Mouse (Mus musculus): ENCODE measurements at regions not wholly inside any gene's neighbourhood (a gene's known extent, or its start where the extent isn't known, plus 50 kb on each side); places are given as distances from the start of the nearest gene placed in this dataset.

DNA sequence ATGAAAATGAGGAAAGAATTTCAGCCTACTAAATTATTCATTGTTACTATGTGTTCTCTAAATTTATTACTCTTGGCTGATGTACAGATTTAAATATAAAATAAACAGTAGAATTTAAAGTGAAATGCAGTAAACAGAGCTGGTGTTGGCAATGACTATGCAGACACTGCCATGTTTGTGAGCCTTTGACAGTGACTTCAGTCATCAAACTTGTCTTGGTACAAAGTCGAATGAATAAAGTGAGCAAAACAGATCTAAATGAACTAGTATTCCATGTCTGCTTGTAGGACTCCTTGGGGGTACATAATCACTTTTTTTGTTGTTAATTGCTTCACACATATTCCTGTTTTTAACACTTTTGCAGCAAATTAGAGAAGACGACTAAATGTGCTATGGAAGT is 318.9 kb upstream of the Fshr start:
- H3K27me3 ChIP-seq (ENCODE audit: control insufficient read depth, insufficient read depth, insufficient read length), result no peaks in the 10 kb centered on the region
- H3K4me2 ChIP-seq (ENCODE audit: low read depth), result no peak overlapping the region
- H3K36me3 ChIP-seq (ENCODE audit: control insufficient read depth, insufficient read depth), result no peaks in the 10 kb centered on the region
- no peaks in the 10 kb centered on the region for H3K79me2 ChIP-seq (ENCODE audit: control insufficient read depth, insufficient read depth)
- TF ChIP-seq TCF3 (IDR thresholded peaks at IDR 0.05; ENCODE audit: insufficient read length, low read depth) (no peak), CEBPB (IDR thresholded peaks at IDR 0.05; ENCODE audit: insufficient read depth, poor library complexity, severe bottlenecking) (no peak), E2F4 (IDR thresholded peaks at IDR 0.05; ENCODE audit: insufficient read depth) (no peak), TCF12 (IDR thresholded peaks at IDR 0.05; ENCODE audit: insufficient read depth, poor library complexity, severe bottlenecking) (no peak), MAX (IDR thresholded peaks at IDR 0.05; ENCODE audit: low read depth) (no peak), REST (IDR thresholded peaks at IDR 0.05; ENCODE audit: insufficient read depth, insufficient read length) (no peak), USF1 (IDR thresholded peaks at IDR 0.05; ENCODE audit: low read depth) (no peak), SRF (IDR thresholded peaks at IDR 0.05; ENCODE audit: control insufficient read depth, insufficient read length, low read depth) (no peak), POLR2A (IDR thresholded peaks at IDR 0.05; ENCODE audit: insufficient read length, low read depth) (no peak), POLR2AphosphoS2 (IDR thresholded peaks at IDR 0.05; ENCODE audit: insufficient read length, low read depth) (no peak)
- no peak overlapping the region for H3ac ChIP-seq (ENCODE audit: control insufficient read depth, insufficient read length)
- no peak overlapping the region for H3K4me3 ChIP-seq

DNA sequence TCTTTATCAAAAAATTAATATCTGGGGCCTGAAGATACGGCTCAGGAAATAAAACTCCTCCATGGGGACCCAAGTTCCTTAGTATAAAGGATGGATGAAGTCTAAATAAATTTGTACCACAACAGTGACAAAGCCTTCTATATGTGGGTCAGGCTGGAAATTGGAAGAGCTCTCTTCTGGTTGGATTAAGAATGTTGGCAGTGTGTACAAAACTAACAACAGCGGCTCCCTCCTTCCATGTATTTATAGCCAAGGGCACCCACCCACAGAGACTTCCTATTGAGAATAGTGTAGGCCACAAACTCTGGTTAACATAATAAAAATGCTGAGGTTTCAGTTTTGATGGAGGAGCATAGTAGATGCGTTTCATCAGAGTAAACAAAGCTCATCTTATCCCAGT is 304.8 kb upstream of the Fshr start:
- no peaks in the 10 kb centered on the region for H3K36me3 ChIP-seq (ENCODE audit: control insufficient read depth, insufficient read depth)
- H3K4me3 ChIP-seq, result no peak overlapping the region
- no peaks in the 10 kb centered on the region for H3K79me2 ChIP-seq (ENCODE audit: control insufficient read depth, insufficient read depth)
- no peak overlapping the region for H3K4me2 ChIP-seq (ENCODE audit: low read depth)
- TF ChIP-seq CEBPB (IDR thresholded peaks at IDR 0.05; ENCODE audit: insufficient read depth, poor library complexity, severe bottlenecking) (no peak), E2F4 (IDR thresholded peaks at IDR 0.05; ENCODE audit: insufficient read depth) (no peak), USF1 (IDR thresholded peaks at IDR 0.05; ENCODE audit: low read depth) (no peak), REST (IDR thresholded peaks at IDR 0.05; ENCODE audit: insufficient read depth, insufficient read length) (no peak), POLR2A (IDR thresholded peaks at IDR 0.05; ENCODE audit: insufficient read length, low read depth) (no peak), TCF3 (IDR thresholded peaks at IDR 0.05; ENCODE audit: insufficient read length, low read depth) (no peak), POLR2AphosphoS2 (IDR thresholded peaks at IDR 0.05; ENCODE audit: insufficient read length, low read depth) (no peak), MYOD1 (IDR thresholded peaks at IDR 0.05; ENCODE audit: control insufficient read depth in 1 of 3, insufficient read length in 2 of 3, low read depth in 2 of 3) (no peak), TCF12 (IDR thresholded peaks at IDR 0.05; ENCODE audit: insufficient read depth, poor library complexity, severe bottlenecking) (no peak), MAX (IDR thresholded peaks at IDR 0.05; ENCODE audit: low read depth) (no peak), MYOG (IDR thresholded peaks at IDR 0.05; ENCODE audit: control insufficient read depth in 1 of 3, insufficient read depth in 1 of 3, insufficient read length in 2 of 3, low read depth in 2 of 3) (no peak), SRF (IDR thresholded peaks at IDR 0.05; ENCODE audit: control insufficient read depth, insufficient read length, low read depth) (no peak)
- no peak overlapping the region for H3ac ChIP-seq (ENCODE audit: control insufficient read depth, insufficient read length)
- H3K27me3 ChIP-seq (ENCODE audit: control insufficient read depth, insufficient read depth, insufficient read length), result no peaks in the 10 kb centered on the region

DNA sequence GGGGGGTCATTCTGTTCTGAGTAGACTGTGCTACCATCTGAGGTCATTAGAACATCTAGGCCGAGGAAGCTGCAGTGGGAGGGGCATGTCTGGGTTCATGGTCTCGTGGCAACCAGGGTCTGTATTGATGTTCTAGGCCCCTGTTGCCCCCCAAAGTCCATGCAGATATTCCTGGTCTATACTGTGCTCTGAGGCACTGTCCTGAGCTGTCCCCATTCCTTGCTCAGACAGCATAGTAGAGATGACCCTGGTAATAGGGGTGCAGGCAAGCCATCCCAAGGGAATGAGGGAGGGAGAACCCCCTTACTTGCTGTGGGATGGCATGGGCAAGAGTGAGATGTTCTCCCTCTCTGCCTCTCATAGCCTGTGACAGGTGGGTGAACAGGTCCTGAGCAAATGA is 293.1 kb upstream of the Fshr start:
- Histone ChIP-seq H3K36me3 (ENCODE audit: control insufficient read depth, insufficient read depth) (no peaks in the 10 kb centered on the region), H3K27me3 (ENCODE audit: control insufficient read depth, insufficient read depth, insufficient read length) (no peaks in the 10 kb centered on the region), H3K4me3 (no peak overlapping the region), H3K79me2 (ENCODE audit: control insufficient read depth, insufficient read depth) (no peaks in the 10 kb centered on the region), H3K4me2 (ENCODE audit: low read depth) (no peak overlapping the region), H3ac (ENCODE audit: control insufficient read depth, insufficient read length) (no peak overlapping the region)
- TF ChIP-seq CEBPB (IDR thresholded peaks at IDR 0.05; ENCODE audit: insufficient read depth, poor library complexity, severe bottlenecking) (no peak), MYOG (IDR thresholded peaks at IDR 0.05; ENCODE audit: control insufficient read depth in 1 of 3, insufficient read depth in 1 of 3, insufficient read length in 2 of 3, low read depth in 2 of 3) (no peak), E2F4 (IDR thresholded peaks at IDR 0.05; ENCODE audit: insufficient read depth) (no peak), USF1 (IDR thresholded peaks at IDR 0.05; ENCODE audit: low read depth) (no peak), REST (IDR thresholded peaks at IDR 0.05; ENCODE audit: insufficient read depth, insufficient read length) (no peak), TCF12 (IDR thresholded peaks at IDR 0.05; ENCODE audit: insufficient read depth, poor library complexity, severe bottlenecking) (no peak), MAX (IDR thresholded peaks at IDR 0.05; ENCODE audit: low read depth) (no peak), TCF3 (IDR thresholded peaks at IDR 0.05; ENCODE audit: insufficient read length, low read depth) (no peak)

DNA sequence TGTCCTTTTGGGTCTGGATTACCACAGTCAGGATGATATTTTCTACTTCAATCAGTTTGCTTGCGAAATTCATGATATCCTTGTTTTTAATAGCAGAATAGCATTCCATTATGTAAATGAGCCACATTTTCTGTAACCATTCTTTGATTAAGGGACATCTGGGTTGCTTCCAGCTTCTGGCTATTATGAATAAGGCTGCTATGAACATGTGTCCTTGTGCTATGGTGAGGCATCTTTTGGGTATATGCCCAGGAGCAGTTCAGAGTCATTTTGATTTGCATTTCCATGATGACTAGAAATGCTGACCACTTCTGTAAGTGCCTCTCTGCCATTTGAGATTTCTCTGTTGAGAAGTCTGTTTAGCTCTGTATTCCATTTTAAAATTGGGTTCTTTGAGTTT is 266.0 kb upstream of the Fshr start:
- no peaks in the 10 kb centered on the region for H3K79me2 ChIP-seq (ENCODE audit: control insufficient read depth, insufficient read depth)
- no peak overlapping the region for H3ac ChIP-seq (ENCODE audit: control insufficient read depth, insufficient read length)
- H3K4me3 ChIP-seq, result no peak overlapping the region
- no peaks in the 10 kb centered on the region for H3K36me3 ChIP-seq (ENCODE audit: control insufficient read depth, insufficient read depth)
- no peak for TF ChIP-seq POLR2A (IDR thresholded peaks at IDR 0.05; ENCODE audit: insufficient read length, low read depth)
- H3K27me3 ChIP-seq (ENCODE audit: control insufficient read depth, insufficient read depth, insufficient read length), result no peaks in the 10 kb centered on the region
- H3K4me2 ChIP-seq (ENCODE audit: low read depth), result no peak overlapping the region

DNA sequence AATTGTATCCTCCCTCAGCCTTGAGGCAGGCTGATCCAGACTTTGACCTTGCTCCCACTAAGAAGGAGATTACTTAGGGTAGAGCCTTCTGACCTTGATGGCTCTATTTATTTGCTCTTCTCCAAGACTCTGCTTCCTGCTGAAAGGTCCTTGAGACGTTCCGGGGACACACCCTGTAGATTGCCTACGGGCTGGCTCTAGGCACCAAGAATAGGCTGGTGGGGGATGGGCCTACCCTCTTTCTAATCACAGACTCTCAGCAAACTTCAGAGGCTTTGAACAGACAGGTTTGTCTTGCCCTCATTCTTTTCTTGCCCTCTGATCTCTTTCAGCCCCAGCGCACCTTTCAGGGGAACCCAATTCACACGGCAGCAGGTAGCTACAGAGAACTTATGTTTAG is 265.4 kb upstream of the Fshr start:
- TF ChIP-seq TCF12 (IDR thresholded peaks at IDR 0.05; ENCODE audit: insufficient read depth, poor library complexity, severe bottlenecking) (no peak), USF1 (IDR thresholded peaks at IDR 0.05; ENCODE audit: low read depth) (no peak), MYOD1 (IDR thresholded peaks at IDR 0.05; ENCODE audit: control insufficient read depth in 1 of 3, insufficient read length in 2 of 3, low read depth in 2 of 3) (no peak), SRF (IDR thresholded peaks at IDR 0.05; ENCODE audit: control insufficient read depth, insufficient read length, low read depth) (no peak), REST (IDR thresholded peaks at IDR 0.05; ENCODE audit: insufficient read depth, insufficient read length) (no peak), TCF3 (IDR thresholded peaks at IDR 0.05; ENCODE audit: insufficient read length, low read depth) (no peak), MYOG (IDR thresholded peaks at IDR 0.05; ENCODE audit: control insufficient read depth in 1 of 3, insufficient read depth in 1 of 3, insufficient read length in 2 of 3, low read depth in 2 of 3) (no peak)
- H3K36me3 ChIP-seq (ENCODE audit: control insufficient read depth, insufficient read depth), result no peaks in the 10 kb centered on the region
- H3K27me3 ChIP-seq (ENCODE audit: control insufficient read depth, insufficient read depth, insufficient read length), result no peaks in the 10 kb centered on the region
- no peaks in the 10 kb centered on the region for H3K79me2 ChIP-seq (ENCODE audit: control insufficient read depth, insufficient read depth)
- H3ac ChIP-seq (ENCODE audit: control insufficient read depth, insufficient read length), result no peak overlapping the region
- no peak overlapping the region for H3K4me2 ChIP-seq (ENCODE audit: low read depth)
- no peak overlapping the region for H3K4me3 ChIP-seq
